Mouse (Mus musculus) megakaryocyte progenitor cell, adult 5-6 weeks (primary cell): ENCODE measurements around the gene Ywhae. TPM values are rescaled to one million over a fixed set of nuclear protein-coding genes. Genes with fewer than 3 reads are reported as not detected.

Source experiments
- ATAC-seq: replicated peaks from 2 replicates; pipeline ENCODE4 v1.8.0; 2016; ENCODE audit warnings: mild to moderate bottlenecking, moderate TSS enrichment, inconsistent platforms; ENCODE audit not compliant: poor library complexity
- total RNA-seq, 2 experiments: library from RNA; stranded (forward) in 1 of 2; stranded (reverse) in 1 of 2; fragments of 157-497, 149-512 nt in 1 of 2; fragments of 200-1000 nt in 1 of 2; gene quantifications; 2 replicates each; pipeline versions ENCODE4 v1.2.3 to v1.2.4; 2015 to 2017

Gene Ywhae
- total RNA-seq, 2 experiments from 2014 or later = 325 to 610 TPM

DNA sequence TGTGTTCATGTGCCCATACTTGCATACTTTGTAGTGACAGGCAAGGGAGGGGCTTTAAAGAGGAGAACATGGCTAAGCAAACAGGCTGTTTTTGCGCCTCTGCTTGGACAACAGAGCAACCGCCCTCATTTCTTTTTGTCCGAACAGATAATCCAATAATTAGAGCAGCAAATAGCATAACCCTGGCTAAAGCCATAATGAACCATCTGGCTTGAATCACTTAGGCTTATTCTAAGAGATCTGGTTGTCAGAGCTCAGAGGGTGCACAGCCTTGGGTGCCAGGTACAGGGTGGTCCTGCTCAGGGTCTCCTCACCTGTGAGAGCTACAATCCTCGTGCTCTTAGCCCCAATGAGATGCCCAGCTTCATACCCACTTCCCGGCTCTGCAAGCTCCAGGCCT, 60.7 kb downstream of the Ywhae start:
- ATAC-seq = no peak

DNA sequence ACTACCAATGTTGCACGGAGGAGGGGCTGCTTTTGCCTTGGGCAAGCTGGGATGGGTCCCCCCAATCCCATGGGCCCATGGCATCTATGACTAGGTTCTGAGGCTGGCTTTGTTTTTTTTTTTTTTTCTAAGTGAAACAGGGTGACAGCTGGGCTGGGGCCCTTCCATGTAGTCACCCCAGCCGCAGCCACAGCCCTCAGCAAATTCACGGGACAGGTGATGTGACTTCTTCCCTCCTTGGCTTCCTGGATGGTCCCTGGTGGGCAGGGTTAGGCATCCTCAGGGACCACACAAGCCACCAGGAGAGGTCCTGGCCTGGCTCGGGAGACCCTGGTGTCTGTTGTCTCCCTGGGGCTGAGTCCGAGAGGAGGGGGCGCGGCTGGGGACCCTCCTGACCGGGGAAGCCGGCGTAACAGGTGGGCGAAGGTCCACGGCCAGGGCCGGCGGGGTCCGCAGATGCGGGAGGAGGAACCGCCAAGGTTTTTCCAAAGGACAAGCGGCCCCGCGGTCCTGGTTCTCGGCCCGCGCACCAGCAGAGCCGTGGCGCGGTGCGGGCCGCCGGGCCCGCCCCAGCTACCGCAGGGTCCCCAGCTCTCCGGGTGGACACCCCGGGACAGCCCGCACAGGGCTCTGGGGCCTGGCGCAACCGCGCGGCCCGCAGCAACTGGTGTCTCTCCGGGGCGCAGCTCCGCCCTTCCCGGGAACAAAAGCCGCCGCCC, 62.1 kb downstream of the Ywhae start:
- ATAC-seq = no peak

DNA sequence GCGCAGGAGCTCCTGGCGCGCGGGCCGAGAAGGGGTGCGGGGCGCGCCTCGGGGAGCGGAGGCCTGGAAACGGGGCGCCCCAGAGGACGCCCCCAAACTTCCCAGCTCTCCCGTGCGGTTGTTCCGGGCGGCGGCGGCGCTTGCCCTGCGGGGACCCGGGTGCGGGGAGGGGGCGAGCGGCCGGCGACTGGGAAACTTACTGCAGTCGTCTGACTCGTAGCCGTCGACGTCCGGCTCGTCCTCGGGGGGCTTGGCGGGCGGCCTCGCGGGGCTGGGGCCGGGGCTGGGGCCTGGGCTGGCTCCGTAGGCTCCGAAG, 62.6 kb downstream of the Ywhae start:
- ATAC-seq = no peak

DNA sequence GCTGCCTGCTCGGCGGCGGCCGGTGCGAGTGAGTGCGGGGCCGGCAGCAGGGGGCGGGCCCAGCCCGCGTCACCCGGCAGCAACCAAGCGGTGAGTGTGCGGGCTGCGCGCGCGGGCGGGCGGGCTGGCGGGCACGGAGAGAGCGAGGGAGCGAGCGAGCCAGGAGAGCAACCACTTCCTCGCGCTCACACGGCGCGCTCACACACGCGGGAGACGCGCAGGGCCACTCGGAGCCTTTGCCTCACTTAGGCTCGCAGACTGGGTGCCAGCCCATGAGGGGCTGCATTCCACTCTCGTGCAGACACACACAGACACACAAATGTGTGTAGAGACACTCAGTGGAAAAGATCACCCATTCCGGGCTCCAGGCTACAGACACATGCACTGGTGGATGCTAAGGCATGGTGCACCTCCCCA, 63.4 kb downstream of the Ywhae start, which contains the start of gene Doc2b:
Gene Doc2b, minus strand, starts transcription at position 21 of the 417 bp plus-strand sequence.
- no peak; the same call in 1 of the 2 replicates for ATAC-seq

DNA sequence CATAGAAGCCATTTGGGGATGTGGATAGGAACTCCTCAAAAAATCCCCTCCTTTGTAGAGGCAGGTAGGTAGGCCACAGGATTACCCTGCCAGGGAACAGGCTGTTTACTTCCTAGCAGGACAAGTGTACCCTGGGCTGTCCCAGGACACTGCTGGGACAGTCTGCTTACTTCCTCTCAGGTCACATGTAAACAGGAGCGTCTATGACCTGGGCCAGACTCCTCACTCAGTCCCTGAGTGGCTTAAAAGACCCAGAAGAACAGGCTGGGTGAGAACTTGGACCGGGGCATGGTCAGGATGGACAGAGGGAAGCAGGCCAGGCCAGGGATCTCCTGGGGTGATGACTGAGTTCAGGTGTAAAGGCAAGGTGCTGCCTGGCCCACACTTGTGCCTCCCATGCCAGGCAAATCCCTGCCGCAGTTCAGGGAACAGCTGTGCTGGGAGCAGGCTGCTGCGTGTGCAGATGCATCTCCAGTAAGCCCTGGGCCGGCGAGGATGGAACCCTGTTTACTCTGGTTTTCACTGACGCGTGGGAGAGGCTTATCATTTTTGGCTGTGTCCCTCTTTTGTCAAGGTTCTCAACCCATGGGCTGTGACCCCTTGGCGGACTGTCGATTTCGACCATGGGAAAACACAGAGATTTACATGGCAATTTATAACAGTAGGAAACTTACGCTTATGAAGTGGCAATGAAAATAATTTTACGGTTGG, 64.0 kb downstream of the Ywhae start:
- ATAC-seq = no peak

DNA sequence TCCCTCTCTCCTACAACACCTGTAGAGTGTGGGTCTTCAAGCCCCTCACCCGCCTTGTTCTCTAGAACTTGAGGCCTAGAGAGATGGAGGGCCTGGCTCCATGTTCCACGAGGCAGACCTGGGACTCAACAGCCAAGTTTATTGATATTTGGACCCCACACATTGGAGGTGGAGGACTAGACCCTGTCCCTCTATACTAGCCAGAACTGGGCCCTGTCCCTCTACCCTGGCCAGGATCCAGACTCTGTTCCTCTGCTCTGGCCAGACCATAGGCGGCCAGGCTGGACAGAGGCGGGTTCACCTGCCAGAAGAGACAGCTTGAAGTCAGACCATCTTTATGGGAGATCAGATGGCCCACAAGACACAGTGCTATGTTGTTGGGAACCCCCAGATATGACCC, 68.7 kb downstream of the Ywhae start:
- ATAC-seq = no peak

DNA sequence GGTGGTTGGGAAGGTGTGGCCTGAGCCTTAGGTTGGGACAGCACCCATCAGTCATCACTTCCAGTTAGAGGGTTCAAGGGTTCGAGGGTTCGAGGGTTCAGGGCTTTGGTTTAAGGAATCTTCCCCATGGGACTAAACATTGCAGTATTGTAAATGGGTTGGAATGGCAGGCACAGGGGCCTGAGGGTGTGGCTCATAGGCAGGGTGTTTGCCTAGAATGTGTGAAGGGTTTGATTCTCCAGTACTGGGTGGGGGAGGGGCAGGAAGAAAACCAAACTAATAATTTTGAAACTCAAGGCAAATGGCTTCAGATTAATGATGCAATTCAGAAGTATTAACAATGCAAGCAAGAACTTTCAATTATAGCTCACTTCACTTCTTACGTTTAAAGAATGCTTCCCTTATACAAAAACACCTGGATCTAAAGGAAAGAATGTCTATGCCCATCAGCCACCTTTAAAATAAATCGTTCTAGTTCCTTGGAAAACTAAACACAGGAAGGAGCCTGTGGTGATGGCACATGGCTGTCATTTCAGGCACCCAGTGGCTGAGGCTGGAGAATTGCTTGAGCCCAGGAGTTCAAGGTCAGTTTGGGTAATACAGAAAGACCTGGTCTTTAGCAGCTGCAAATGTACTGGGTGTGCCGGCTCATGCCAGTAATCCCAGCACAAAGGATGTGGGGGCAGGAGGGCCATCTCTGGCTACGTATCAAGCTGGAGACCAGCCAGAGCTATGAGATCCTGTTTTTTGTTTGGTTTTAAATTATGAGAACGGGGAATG, 69.3 kb downstream of the Ywhae start:
- no peak for ATAC-seq

DNA sequence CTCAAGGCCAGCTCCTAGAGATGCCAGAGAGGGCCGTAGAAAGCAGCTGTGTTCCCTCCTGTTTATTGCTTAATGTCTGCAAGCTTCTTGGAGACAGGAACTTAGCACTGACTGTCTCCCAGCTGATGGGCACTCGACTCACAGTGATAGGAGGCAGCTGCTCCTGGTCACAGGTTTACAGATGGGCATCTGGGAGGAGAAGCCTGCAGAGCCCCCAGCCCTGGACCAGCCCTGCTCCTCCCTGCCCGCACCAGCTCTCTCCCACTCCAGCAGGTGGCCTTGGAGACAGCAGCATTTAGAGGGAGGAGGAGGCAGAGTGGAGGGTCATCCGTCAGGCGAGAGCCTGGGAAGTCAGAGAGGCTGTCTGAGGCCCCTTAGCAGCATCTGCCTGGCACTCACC, 74.8 kb downstream of the Ywhae start:
- ATAC-seq = no peak

DNA sequence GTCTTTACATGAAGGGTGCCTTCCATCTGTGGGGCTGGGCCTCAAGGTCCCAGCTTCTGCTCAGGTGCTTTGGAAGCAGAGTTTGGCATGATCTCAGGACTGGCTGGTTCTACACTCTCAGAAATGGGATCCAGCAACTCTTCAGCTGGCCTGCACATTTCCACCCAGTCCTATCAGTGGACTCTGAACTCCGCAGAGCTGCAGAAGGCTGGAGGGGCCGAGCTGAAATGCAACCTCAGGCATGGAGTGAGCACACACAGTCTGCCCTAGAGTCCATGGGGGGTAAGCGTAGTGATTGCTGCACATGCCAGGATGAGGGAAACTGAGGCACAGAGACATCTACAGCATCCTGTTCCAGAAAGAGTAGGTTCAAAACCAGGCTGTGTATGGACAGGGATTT, 77.9 kb downstream of the Ywhae start:
- no peak for ATAC-seq

DNA sequence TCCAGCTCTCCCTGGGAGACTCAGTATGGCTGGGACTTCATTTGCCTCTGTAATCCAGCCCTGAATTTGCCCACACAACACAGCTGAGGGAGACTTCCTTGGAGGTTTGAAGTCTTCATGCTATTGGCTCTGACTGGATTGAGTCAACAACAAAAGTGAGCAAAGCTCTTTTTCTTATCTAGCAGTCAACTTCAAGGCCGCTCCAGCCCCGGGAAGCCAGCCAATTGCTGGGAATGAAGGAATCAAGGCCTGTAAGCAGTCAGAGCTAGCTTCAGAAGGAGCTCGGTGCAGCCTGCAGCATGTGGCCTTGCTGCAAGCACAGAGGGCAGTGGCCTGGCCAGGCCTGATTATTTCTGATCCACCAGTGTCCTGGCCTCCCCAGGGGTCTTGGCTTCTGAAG, 79.2 kb downstream of the Ywhae start:
- no peak for ATAC-seq

DNA sequence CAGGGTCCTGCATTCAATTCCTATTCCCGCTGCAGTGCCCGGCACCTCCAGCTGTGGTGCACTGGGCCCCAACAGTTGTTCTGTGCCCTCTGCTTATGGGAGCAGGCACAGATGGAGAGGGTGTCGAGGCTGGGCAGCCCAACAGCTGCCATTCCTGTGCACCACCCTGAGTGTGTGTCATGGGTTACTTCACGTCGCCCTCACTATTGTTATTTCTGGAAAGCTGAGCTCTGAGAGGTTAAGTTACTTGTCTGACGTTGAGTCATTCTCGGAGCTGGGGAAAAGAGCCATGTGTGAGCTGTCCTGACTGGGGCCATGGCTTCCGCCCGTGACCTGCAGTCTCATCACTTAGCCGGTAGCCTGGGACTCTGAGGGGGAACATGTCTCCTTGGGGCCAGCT, 80.4 kb downstream of the Ywhae start:
- ATAC-seq = no peak

Other genes starting within 250 kb of the Ywhae start
- 147 and 148 TPM in 2 replicates for gene Prpf8, start 246.1 kb upstream of the Ywhae start, total RNA-seq (2015)
- gene Prpf8, start 246.1 kb upstream of the Ywhae start, total RNA-seq (2017) = 93.5 and 107 TPM in 2 replicates
- 0.64 TPM in 1 of 2 replicates, not detected in the other for gene Rilp, start 222.8 kb upstream of the Ywhae start, total RNA-seq (2015)
- 0.24 TPM in 1 of 2 replicates, not detected in the other for gene Rilp, start 222.8 kb upstream of the Ywhae start, total RNA-seq (2017)
- gene Scarf1, start 219.3 kb upstream of the Ywhae start, total RNA-seq (2015) = 1.7 and 3.0 TPM in 2 replicates
- 2.4 and 3.7 TPM in 2 replicates for gene Scarf1, start 219.3 kb upstream of the Ywhae start, total RNA-seq (2017)
- 8.6 and 12.2 TPM in 2 replicates for gene Slc43a2, start 201.2 kb upstream of the Ywhae start, total RNA-seq (2015)
- 8.9 and 9.9 TPM in 2 replicates for gene Slc43a2, start 201.2 kb upstream of the Ywhae start, total RNA-seq (2017)
- gene Pitpna, start 144.8 kb upstream of the Ywhae start, total RNA-seq (2015) = 166 and 176 TPM in 2 replicates
- gene Pitpna, start 144.8 kb upstream of the Ywhae start, total RNA-seq (2017) = 70.3 and 82.4 TPM in 2 replicates
- gene Inpp5k, start 101.9 kb upstream of the Ywhae start, total RNA-seq (2015) = 38.1 and 43.0 TPM in 2 replicates
- 21.9 and 23.7 TPM in 2 replicates for gene Inpp5k, start 101.9 kb upstream of the Ywhae start, total RNA-seq (2017)
- gene Myo1c, start 82.4 kb upstream of the Ywhae start, total RNA-seq (2015) = 11.4 and 12.2 TPM in 2 replicates
- gene Myo1c, start 82.4 kb upstream of the Ywhae start, total RNA-seq (2017) = 9.0 and 15.4 TPM in 2 replicates
- 32.0 and 32.6 TPM in 2 replicates for gene Crk, start 53.6 kb upstream of the Ywhae start, total RNA-seq (2015)
- 28.4 and 40.0 TPM in 2 replicates for gene Crk, start 53.6 kb upstream of the Ywhae start, total RNA-seq (2017)
- gene Doc2b, start 63.2 kb downstream of the Ywhae start, total RNA-seq (2015) = not detected in 2 replicates
- gene Doc2b, start 63.2 kb downstream of the Ywhae start, total RNA-seq (2017) = not detected in 2 replicates
- 0.91 and 0.93 TPM in 2 replicates for gene Rph3al, start 205.6 kb downstream of the Ywhae start, total RNA-seq (2015)
- gene Rph3al, start 205.6 kb downstream of the Ywhae start, total RNA-seq (2017) = 0.54 and 0.74 TPM in 2 replicates